Mouse (Mus musculus): ENCODE measurements around the gene Frs3. TPM values are rescaled to one million over a fixed set of nuclear protein-coding genes. Genes with fewer than 3 reads are reported as not detected.

Gene Frs3
- polyA plus RNA-seq, 1 experiment from 2014 or later = 28.6 TPM

Other genes with a start within 250 kb of the Frs3 start
- gene Taf8, start 186.7 kb upstream of the Frs3 start, polyA plus RNA-seq (2015; fragmentation: Nextera tagmentation; extraction: Ambion mirVana) = 23.4 and 23.5 TPM in 2 replicates
- 74.3 and 75.2 TPM in 2 replicates for gene Ccnd3, start 184.0 kb upstream of the Frs3 start, polyA plus RNA-seq (2015; fragmentation: Nextera tagmentation; extraction: Ambion mirVana)
- gene Bysl, start 77.5 kb upstream of the Frs3 start, polyA plus RNA-seq (2015; fragmentation: Nextera tagmentation; extraction: Ambion mirVana) = 33.9 and 34.2 TPM in 2 replicates
- gene Med20, start 77.4 kb upstream of the Frs3 start, polyA plus RNA-seq (2015; fragmentation: Nextera tagmentation; extraction: Ambion mirVana) = 42.5 and 44.8 TPM in 2 replicates
- 2.1 and 2.7 TPM in 2 replicates for gene Gm20517, start 77.4 kb upstream of the Frs3 start, polyA plus RNA-seq (2015; fragmentation: Nextera tagmentation; extraction: Ambion mirVana)
- 8.6 and 9.1 TPM in 2 replicates for gene Usp49, start 58.3 kb upstream of the Frs3 start, polyA plus RNA-seq (2015; fragmentation: Nextera tagmentation; extraction: Ambion mirVana)
- 289 and 295 TPM in 2 replicates for gene Tomm6, start 644 bp upstream of the Frs3 start, polyA plus RNA-seq (2015; fragmentation: Nextera tagmentation; extraction: Ambion mirVana)
- gene Gm21981, start 5.4 kb downstream of the Frs3 start, polyA plus RNA-seq (2015; fragmentation: Nextera tagmentation; extraction: Ambion mirVana) = 0.52 and 0.71 TPM in 2 replicates
- 0.43 and 0.52 TPM in 2 replicates for gene Prickle4, start 5.7 kb downstream of the Frs3 start, polyA plus RNA-seq (2015; fragmentation: Nextera tagmentation; extraction: Ambion mirVana)
- not detected in 2 replicates for gene Pgc, start 37.8 kb downstream of the Frs3 start, polyA plus RNA-seq (2015; fragmentation: Nextera tagmentation; extraction: Ambion mirVana)
- 2.8 and 3.3 TPM in 2 replicates for gene Tfeb, start 48.0 kb downstream of the Frs3 start, polyA plus RNA-seq (2015; fragmentation: Nextera tagmentation; extraction: Ambion mirVana)
- gene Mdfi, start 145.7 kb downstream of the Frs3 start, polyA plus RNA-seq (2015; fragmentation: Nextera tagmentation; extraction: Ambion mirVana) = 2.9 and 3.7 TPM in 2 replicates
- 19.6 and 19.9 TPM in 2 replicates for gene Foxp4, start 235.6 kb downstream of the Frs3 start, polyA plus RNA-seq (2015; fragmentation: Nextera tagmentation; extraction: Ambion mirVana)

Measured in hindbrain, embryonic 13.5 days (tissue).